Mouse (Mus musculus): ENCODE results near the gene Cxcl5.

DNA sequence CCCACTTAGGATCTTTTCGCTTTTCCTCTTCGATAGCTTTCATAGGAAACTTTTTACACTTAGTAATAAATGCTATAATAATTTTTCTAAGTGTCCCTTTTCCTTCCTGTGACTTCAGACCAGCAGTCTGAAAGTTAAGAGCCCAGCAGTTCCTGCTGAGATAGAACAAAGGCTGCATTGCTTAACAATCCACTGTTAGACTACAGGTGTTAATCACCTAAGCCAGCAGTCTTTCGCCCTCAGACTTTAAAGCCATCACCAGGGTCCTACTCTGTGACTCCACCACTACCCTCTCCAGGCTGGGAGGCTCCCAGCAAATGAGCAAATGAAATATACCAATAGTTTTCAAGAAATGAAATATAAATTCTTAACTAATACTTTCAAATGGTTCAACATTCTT is 30.9 kb upstream of the Cxcl5 start:
- no peak for TF ChIP-seq CTCF (IDR thresholded peaks at IDR 0.05)
- TF ChIP-seq EP300 (IDR thresholded peaks at IDR 0.05), result no peak

All from lung, postnatal 0 days (tissue).